Mouse (Mus musculus) G1E (cell line): Measurements from ENCODE around the gene Sipa1l3.

Source experiments
- CTCF ChIP-seq: IDR thresholded peaks from 2 replicates; pipeline ENCODE4 v1.5.1; 2012; ENCODE audit warnings: low read depth, low read length, inconsistent platforms, mixed read lengths
- GATA1 ChIP-seq: IDR thresholded peaks from 2 replicates; pipeline ENCODE4 v1.6.1; 2012; ENCODE audit warnings: borderline replicate concordance, low read length, inconsistent platforms, mixed read lengths
- GATA2 ChIP-seq: IDR thresholded peaks from 2 replicates; pipeline ENCODE4 v1.6.1; 2012; ENCODE audit warnings: low read depth, low read length, inconsistent platforms, borderline replicate concordance

DNA sequence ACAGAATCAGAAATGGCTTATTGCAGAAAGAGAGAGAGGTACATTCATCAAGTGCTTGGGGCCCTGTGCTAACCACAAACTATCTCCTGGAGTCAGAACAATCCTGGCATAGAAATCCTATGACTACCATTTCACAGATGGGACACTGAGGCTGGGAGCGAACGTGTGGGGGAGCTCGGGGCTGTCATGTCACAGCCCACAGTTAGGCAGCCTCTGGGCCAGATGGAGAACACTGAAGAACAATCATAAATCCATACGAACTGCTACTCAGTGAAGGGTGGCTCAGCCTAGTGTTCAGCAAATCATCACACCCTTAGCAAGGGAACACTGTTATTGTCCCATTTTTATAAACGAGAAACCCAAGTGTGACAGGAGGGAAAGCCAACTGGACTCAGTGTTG, 1.3 kb downstream of the Sipa1l3 start:
- TF ChIP-seq CTCF (no peak), GATA1 (no peak), GATA2 (no peak)
